Mouse (Mus musculus) limb, embryonic 12.5 days (tissue): ENCODE results near the gene Tmem270. TPM values are rescaled to one million over a fixed set of nuclear protein-coding genes. Genes with fewer than 3 reads are reported as not detected.
A peak's percentile ranks its signal among the peaks of the same experiment; 100 is the strongest.

ENCODE experiments used
- ATAC-seq: fragments of 200-750 bp; cut with Nextera tagmentation; 2 replicates; pipeline ENCODE4 v1.8.0; 2017; ENCODE audit warnings: low read depth, moderate TSS enrichment; ENCODE audit not compliant: insufficient number of reproducible peaks, insufficient read depth, low FRiP score, low TSS enrichment
- H3K27ac ChIP-seq: fragments of 300-500 bp; sonication (generic); 2 replicates; pipeline ENCODE4 v1.5.1; 2016; ENCODE audit warnings: mild to moderate bottlenecking, moderate library complexity
- H3K27me3 ChIP-seq: fragments of 300-500 bp; sonication (generic); 2 replicates; pipeline ENCODE4 v1.6.1; 2016; ENCODE audit warnings: mild to moderate bottlenecking, moderate library complexity
- H3K36me3 ChIP-seq: fragments of 300-500 bp; sonication (generic); 2 replicates; pipeline ENCODE4 v1.6.1; 2016; ENCODE audit warnings: mild to moderate bottlenecking, moderate library complexity
- H3K4me1 ChIP-seq: fragments of 300-500 bp; sonication (generic); replicated peaks from 2 replicates; pipeline ENCODE4 v1.6.1; 2016
- H3K4me2 ChIP-seq: fragments of 300-500 bp; sonication (generic); 2 replicates; pipeline ENCODE4 v1.6.1; 2016; ENCODE audit warnings: mild to moderate bottlenecking, moderate library complexity
- H3K4me3 ChIP-seq: fragments of 300-500 bp; sonication (generic); replicated peaks from 2 replicates; pipeline ENCODE4 v1.5.1; 2016; ENCODE audit warnings: mild to moderate bottlenecking
- H3K9ac ChIP-seq: fragments of 300-500 bp; sonication (generic); replicated peaks from 2 replicates; pipeline ENCODE4 v1.6.1; 2016; ENCODE audit warnings: mild to moderate bottlenecking, moderate library complexity
- H3K9me3 ChIP-seq: fragments of 300-500 bp; sonication (generic); 2 replicates; pipeline ENCODE4 v1.6.1; 2016; ENCODE audit warnings: mild to moderate bottlenecking, moderate library complexity
- WGBS: fragments of 180-500 bp; shearing (Covaris S2); methylation state at CpG from one replicate; pipeline ENCODE4 v1.1.7; 2016; 5-methylcytosine and 5-hydroxymethylcytosine counted together
- polyA plus RNA-seq: library from polyadenylated mRNA; unstranded; fragments of >200 nt; fragmentation: Nextera tagmentation; extraction: Ambion mirVana; gene quantifications from 2 replicates; pipeline ENCODE4 v1.2.1, GENCODE M21; 2016

Tmem270 gene
- polyA plus RNA-seq, 1 experiment from 2014 or later: not detected

DNA sequence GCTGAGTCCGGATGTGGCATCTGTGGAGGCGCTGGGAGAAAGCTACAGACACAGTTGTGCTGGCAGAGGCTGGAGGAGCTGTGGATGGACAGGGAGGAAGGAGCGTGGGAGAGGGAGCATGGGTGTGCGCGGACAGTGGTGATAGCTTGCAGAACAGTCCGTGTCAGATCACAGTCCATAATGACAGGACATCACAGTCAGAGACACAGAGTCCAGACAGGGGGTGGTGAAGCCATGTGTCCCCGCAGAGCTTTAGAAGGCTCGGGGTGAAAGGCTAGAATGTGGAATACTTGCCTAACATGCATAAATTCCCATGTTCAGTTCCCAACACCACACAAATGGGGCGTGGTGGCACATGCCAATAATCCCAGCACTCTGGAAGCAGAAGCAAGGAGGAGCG, 29.7 kb downstream of the Tmem270 start:
- Histone ChIP-seq H3K36me3 (no peaks in the 10 kb centered on the region), H3K27me3 (no peaks in the 10 kb centered on the region; the same call in 1 of the 2 replicates), H3K4me3 (no peak overlapping the region), H3K9ac (no peak overlapping the region), H3K27ac (no peak overlapping the region), H3K9me3 (peaks cover 9% of the 10 kb centered on the region), H3K4me2 (no peak overlapping the region), H3K4me1 (peaks cover 12% of the 10 kb centered on the region)
- WGBS: 80% methylated on average over 10 of the region's 10 CpGs
- ATAC-seq: no peak

DNA sequence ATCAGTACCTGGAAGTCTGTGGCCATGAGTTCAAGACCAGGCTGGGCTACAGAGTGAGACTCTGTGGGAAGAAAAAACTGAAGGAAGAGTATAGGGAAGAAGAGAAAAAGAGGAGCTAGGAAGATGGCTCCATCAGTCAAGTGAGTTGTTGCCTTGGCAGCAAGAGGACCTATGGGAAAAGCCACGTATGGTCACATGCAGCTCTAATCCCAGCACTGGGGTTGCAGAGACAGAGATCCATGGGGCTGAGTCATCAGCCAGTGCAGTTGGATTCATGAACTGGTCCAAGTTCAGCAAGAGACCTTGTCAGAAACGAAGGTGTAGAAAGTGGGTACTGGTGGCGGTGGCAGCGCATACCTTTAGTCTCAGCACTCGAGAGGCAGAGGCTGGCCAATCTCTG, 31.3 kb downstream of the Tmem270 start:
- Histone ChIP-seq H3K27me3 (no peaks in the 10 kb centered on the region; the same call in 1 of the 2 replicates), H3K9ac (no peak overlapping the region), H3K4me2 (no peak overlapping the region), H3K4me3 (no peak overlapping the region), H3K4me1 (peaks cover 12% of the 10 kb centered on the region), H3K27ac (no peak overlapping the region), H3K9me3 (no peaks in the 10 kb centered on the region), H3K36me3 (no peaks in the 10 kb centered on the region)
- no peak for ATAC-seq
- whole genome bisulfite sequencing: 86% methylated on average over 5 of the region's 5 CpGs

DNA sequence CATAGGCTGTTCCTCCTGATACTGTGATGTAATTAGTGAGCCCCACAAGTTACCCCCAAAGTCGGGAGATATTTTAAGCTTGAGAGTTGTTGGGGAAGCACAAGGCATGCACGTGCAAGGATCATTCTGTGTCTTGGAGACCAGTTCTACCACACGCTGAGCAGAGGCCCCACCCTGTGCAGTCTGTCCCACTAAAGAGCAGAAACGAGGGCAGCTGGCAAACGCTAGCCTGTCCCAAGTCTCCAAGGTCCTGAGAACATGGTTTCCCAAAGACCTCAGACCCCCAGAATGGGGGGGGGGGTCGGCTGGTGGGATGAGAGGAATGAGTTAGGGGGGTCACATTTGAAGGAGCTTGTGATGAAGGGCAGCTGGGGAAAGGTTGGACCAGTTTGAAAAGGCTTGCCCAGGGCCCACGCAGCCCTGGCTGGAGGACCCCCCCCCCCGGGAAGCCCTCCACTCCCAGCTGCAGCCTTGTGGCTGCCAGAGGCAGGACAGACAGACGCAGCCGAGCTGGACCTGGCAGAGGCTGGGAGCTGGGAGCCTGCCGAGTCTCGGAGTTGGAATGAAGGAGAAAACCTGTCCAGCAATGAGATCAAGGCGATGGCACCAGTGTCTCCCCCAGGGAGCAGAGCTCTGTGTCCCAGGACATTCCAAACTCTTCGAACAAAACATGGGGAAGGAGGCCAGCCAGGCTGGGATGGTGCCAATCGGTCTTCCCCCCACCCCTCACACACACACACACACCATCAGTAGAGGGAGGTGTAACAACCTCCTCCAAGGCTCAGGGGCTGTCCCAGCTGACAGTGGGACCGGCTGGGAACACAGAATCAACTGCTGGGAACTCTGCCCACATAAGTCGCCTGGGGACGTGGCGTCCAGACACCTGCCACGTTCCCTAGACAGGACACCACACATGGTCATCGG, 32.3 kb downstream of the Tmem270 start:
- WGBS: 72% methylated on average over 21 of the region's 21 CpGs
- no peak overlapping the region for H3K4me2 ChIP-seq
- H3K9me3 ChIP-seq: no peaks in the 10 kb centered on the region
- peaks cover 12% of the 10 kb centered on the region for H3K4me1 ChIP-seq
- H3K27me3 ChIP-seq: no peaks in the 10 kb centered on the region; the same call in 1 of the 2 replicates
- no peaks in the 10 kb centered on the region for H3K36me3 ChIP-seq
- no peak overlapping the region for H3K4me3 ChIP-seq
- H3K9ac ChIP-seq: no peak overlapping the region
- ATAC-seq: no peak
- H3K27ac ChIP-seq: no peak overlapping the region

DNA sequence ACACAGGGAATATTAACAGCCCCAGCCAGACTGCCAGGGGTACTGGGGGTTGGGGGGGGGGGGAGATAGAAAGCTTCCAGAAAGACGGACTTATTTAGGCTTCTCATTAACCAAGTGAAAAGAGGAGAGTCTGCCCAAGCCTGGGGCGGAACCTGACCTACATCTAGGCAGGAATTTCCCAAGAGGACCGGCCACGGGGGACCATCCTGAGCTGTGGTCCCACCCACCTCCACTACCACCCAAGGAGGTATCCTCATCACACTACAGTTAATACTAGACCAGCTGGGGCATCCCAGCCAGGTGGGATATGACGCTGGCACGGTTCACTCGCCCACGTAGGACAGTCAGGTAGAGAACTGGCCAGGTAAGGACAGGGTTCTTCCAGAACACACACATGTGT, 33.5 kb downstream of the Tmem270 start:
- Histone ChIP-seq H3K27me3 (no peaks in the 10 kb centered on the region; the same call in 1 of the 2 replicates), H3K27ac (no peak overlapping the region), H3K4me1 (peaks cover 17% of the 10 kb centered on the region), H3K36me3 (no peaks in the 10 kb centered on the region), H3K9ac (no peak overlapping the region), H3K4me3 (no peak overlapping the region), H3K9me3 (no peaks in the 10 kb centered on the region), H3K4me2 (no peak overlapping the region)
- ATAC-seq: no peak
- WGBS: 77% methylated on average over 8 of the region's 8 CpGs

DNA sequence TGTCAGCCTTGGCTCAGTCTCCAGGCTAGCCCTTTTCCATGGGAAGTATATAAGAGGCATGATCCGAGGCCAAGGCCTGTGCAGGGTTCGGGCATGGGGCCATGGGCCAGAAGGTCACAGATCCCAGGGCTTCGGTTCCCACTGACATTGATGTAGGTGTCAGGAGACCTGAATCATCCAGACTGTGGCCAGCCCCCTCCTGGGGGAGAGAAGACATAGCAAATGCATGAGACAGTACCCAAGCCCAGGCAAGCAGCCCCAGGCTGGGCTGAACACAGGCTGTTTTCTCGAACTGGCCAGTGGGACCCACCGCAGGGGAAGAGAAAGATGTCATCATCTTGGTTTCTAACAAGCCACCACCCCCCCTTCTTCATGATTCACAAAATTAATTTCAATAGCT, 33.9 kb downstream of the Tmem270 start:
- ATAC-seq: no peak
- H3K27me3 ChIP-seq: no peaks in the 10 kb centered on the region; the same call in 1 of the 2 replicates
- H3K9me3 ChIP-seq: no peaks in the 10 kb centered on the region
- peaks cover 21% of the 10 kb centered on the region for H3K4me1 ChIP-seq
- no peak overlapping the region for H3K27ac ChIP-seq
- no peak overlapping the region for H3K4me3 ChIP-seq
- H3K36me3 ChIP-seq: no peaks in the 10 kb centered on the region
- 62% methylated on average over 5 of the region's 5 CpGs for WGBS
- no peak overlapping the region for H3K4me2 ChIP-seq
- no peak overlapping the region for H3K9ac ChIP-seq

DNA sequence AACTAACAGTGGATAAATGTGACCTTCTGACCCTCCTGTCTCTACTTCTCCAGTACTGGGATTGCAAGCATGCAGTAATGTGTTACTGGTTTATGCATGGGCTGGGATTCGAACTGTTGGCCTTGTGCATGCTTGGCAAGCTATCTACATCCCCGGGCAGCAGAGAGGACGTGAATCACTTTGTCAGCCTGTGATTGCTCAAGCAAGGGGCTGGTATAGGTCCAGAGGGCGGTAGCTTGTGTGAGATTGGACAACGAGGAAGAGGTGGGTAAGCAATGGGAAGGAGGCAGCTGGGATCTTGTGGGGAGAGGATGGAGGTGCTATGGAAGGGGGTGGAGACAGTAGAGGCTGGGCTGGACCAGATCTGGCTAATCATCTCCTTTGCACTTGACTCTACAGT, 38.0 kb downstream of the Tmem270 start:
- 71% methylated on average over 5 of the region's 5 CpGs for WGBS
- H3K4me2 ChIP-seq: no peak overlapping the region
- no peak overlapping the region for H3K4me3 ChIP-seq
- no peak for ATAC-seq
- no peak overlapping the region for H3K9ac ChIP-seq
- no peaks in the 10 kb centered on the region; the same call in 1 of the 2 replicates for H3K27me3 ChIP-seq
- H3K4me1 ChIP-seq: peaks cover 37% of the 10 kb centered on the region
- H3K27ac ChIP-seq: 0 out of 2 replicates have a peak overlapping the region, but pooled peaks have one; percentile 70
- no peaks in the 10 kb centered on the region for H3K36me3 ChIP-seq
- no peaks in the 10 kb centered on the region for H3K9me3 ChIP-seq

DNA sequence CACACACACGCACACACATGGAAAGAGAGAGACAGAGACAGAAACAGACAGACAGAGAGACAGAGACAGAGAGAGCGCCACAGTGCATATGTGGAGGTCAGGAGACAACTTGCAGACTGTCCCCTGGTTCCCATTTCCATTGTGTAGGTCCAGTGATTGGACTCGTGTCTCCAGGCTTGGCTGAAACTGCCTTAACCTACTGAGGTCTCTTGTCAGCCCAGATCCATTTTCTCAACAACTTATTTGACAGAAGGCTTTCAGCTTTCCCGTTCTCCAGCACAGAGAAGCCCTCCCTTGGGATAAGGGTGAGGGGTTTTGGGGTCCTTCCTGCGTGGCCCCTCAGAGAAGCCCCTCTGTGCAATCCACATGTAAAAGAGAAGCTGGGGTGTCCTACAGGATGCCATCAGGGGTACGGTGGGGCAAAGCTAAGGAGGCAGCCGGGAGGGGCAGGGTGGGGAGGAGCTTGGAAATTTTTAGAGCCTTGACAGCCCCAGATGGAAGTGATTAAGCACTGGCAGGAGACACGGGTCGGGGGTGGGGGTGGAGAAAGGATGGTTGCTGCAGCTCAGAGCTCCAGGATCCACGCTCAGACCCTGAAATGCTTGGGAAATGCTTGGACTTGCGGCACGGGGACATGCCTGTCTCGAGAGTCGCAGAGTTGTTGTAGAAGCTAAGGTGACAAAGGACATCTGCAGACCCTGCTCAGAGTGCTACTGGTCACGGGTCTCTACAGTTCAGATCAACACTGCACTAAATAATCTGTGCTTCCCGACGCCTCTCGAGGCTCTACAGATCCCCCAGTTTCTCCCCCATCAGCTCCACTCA, 39.0 kb downstream of the Tmem270 start:
- H3K4me3 ChIP-seq: no peak overlapping the region

DNA sequence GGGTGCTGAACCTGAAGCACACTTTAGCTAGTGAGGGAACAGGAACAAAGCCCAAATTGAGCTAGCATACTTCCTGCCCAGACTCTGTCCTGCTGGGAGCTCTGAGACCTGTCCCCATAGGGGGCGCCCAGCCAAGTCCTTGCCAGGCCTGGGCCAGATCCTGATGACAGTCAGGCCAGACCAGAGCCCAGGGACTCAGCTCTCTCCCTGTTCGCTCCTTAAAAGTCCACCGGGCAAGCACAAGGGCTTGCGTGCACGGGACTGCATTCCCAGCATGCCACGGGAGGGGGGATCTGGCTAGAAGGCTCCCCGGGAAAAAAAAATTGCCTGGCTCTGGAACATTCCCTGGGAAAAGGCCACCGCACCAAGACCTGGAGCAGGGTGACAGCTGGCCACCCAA, 41.4 kb downstream of the Tmem270 start:
- no peaks in the 10 kb centered on the region for H3K27me3 ChIP-seq
- peaks cover 40% of the 10 kb centered on the region for H3K4me1 ChIP-seq
- 52% methylated on average over 8 of the region's 8 CpGs for WGBS
- H3K36me3 ChIP-seq: no peaks in the 10 kb centered on the region
- no peak overlapping the region for H3K9ac ChIP-seq
- no peak for ATAC-seq
- no peaks in the 10 kb centered on the region for H3K9me3 ChIP-seq
- H3K27ac ChIP-seq: peak overlapping the region; percentile 78
- no peak overlapping the region for H3K4me3 ChIP-seq
- no peak overlapping the region for H3K4me2 ChIP-seq

More for the DNA sequence above, 39.0 kb downstream of the Tmem270 start:
- Histone ChIP-seq H3K27me3 (no peaks in the 10 kb centered on the region; the same call in 1 of the 2 replicates), H3K4me2 (peak overlapping the region; percentile 52), H3K27ac (peak overlapping the region; percentile 70), H3K9me3 (no peaks in the 10 kb centered on the region), H3K4me1 (peaks cover 32% of the 10 kb centered on the region), H3K36me3 (no peaks in the 10 kb centered on the region), H3K9ac (peak overlapping the region; percentile 31; the same call in 1 of the 2 replicates)
- peak; percentile 75 for ATAC-seq
- 20% methylated on average over 18 of the region's 18 CpGs for WGBS

DNA sequence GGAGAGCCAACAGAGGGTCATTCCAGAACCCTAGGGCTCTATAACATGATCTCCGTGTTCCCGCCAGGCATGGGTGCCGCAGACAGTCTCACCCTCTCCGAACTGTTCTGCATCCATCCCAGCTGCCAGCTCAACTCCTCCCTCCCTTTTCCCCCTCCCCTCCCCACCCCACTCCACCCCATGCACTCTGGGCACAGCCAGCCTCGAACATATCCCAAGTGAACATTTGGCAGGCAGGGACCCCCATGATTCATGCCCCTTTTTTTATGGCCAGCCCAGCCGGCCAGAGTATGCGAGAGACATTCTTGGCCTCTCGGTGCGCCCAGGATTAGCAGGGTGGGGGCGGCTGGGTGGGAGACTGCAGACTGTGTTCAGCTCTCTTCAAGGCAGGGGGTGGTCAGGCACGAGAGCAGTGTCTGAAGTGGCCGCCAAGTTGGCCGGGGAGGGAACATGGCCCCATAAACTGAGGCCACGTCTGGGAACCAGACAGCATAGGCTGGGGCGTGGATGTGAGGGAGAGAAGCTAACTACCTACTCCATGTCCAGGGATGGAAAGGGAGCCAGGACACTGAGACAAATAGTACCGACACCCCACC, 44.5 kb downstream of the Tmem270 start:
- H3K4me3 ChIP-seq: no peak overlapping the region
- WGBS: 51% methylated on average over 16 of the region's 16 CpGs
- H3K9ac ChIP-seq: no peak overlapping the region
- no peak overlapping the region for H3K4me2 ChIP-seq
- no peak overlapping the region for H3K27ac ChIP-seq
- no peak for ATAC-seq
- no peaks in the 10 kb centered on the region for H3K9me3 ChIP-seq
- H3K36me3 ChIP-seq: no peaks in the 10 kb centered on the region
- H3K4me1 ChIP-seq: peaks cover 37% of the 10 kb centered on the region
- no peaks in the 10 kb centered on the region for H3K27me3 ChIP-seq

DNA sequence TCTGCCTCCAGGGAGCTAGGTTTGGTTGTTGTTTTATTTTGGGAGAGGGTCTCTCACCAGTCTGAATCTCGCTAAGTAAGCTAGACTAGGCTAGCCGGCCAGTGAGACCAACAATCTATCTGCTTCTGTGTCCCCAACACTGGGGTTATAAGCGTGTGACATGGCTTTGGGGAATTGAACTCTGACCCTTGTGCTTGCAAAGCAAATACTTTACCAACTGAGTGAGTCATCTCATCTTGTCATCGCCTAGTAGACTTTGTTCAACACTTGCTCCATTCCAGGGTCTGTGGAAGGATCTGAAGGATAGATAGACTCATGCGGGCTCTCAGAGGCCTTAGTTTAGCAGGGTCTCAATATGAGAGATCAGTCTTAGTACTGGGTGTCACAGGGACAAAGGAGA, 47.3 kb downstream of the Tmem270 start:
- no peak overlapping the region for H3K4me3 ChIP-seq
- H3K27ac ChIP-seq: no peak overlapping the region
- no peaks in the 10 kb centered on the region for H3K36me3 ChIP-seq
- H3K4me1 ChIP-seq: peaks cover 20% of the 10 kb centered on the region
- no peaks in the 10 kb centered on the region for H3K27me3 ChIP-seq
- WGBS: 86% methylated on average over 5 of the region's 5 CpGs
- no peak for ATAC-seq
- H3K4me2 ChIP-seq: no peak overlapping the region
- H3K9me3 ChIP-seq: no peaks in the 10 kb centered on the region
- no peak overlapping the region for H3K9ac ChIP-seq

DNA sequence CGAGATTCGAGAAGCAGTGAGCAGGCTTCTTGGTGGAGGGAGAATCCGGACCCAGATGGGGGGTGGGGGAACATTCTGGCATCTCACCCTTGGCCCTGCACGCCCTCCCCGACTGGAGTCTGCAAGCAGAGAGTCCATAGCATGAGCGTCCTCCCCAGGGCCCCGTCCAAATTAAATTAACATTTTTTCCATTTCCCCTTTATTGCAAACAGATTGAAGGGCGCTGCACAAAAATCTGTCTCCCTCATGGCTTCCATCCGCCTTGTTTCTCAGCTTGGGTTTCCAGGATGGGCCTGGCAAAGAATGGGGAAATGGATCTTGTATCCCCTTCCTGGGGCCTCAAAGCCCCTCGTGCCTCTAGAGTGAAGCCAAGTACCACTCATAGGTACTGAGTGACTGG, 48.2 kb downstream of the Tmem270 start:
- Histone ChIP-seq H3K4me2 (no peak overlapping the region), H3K36me3 (no peaks in the 10 kb centered on the region), H3K27me3 (no peaks in the 10 kb centered on the region), H3K9ac (no peak overlapping the region), H3K9me3 (no peaks in the 10 kb centered on the region), H3K27ac (0 out of 2 replicates have a peak overlapping the region, but pooled peaks have one; percentile 1), H3K4me3 (no peak overlapping the region), H3K4me1 (peaks cover 20% of the 10 kb centered on the region)
- 64% methylated on average over 10 of the region's 10 CpGs for WGBS
- ATAC-seq: no peak
